Mouse (Mus musculus): ENCODE measurements around the gene AI464131. TPM values are rescaled to one million over a fixed set of nuclear protein-coding genes. Genes with fewer than 3 reads are reported as not detected.

AI464131 gene
- total and polyA plus RNA-seq, 3 experiments, result 1.2 to 2.2 TPM; not detected in 1

- no peak overlapping the region for H3K4me3 ChIP-seq (ENCODE audit: control insufficient read depth in 1 of 2, insufficient read depth in 1 of 2, low read depth in 2 of 2, low read length in 2 of 2)
- H3K27ac ChIP-seq (ENCODE audit: control insufficient read depth, low read depth, low read length), result no peak overlapping the region
Observed at GRCm38 (mm10) chr4:41469199-41469598, 33.7 kb downstream of the AI464131 start.

DNA sequence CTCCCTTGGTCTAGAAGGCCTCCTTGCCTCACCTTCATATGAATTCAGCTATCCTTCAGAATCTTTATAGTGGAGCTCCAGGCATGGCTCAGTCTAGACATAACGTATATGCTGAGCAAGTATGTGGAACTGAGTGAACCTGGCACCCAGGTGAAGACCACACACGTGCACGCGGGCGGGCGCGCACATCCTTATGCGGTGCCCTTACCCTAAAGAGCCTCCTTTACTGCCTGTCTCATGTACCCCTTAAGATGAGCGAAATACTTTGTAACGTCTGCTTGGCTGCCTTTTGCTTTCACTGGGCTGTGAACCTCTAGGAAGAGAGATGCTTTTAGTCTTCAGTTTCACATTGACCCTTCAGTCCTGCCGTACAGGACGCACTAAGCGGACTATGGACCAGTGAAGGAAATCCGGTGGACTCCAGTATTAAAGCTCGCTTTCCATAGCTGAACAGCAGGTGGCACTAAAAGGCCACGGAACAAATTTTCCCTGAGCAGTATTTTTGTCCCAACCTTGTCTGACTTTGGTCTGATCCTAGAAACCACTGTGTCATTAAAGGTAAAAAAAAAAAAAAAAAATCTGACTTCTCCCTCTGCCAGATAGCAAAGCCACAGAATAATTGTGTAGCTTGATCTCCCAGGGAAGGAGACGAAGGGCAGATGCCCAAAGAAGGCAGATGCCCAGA is 34.3 kb downstream of the AI464131 start:
- no peaks in the 10 kb centered on the region for H3K27me3 ChIP-seq (ENCODE audit: control insufficient read depth in 1 of 2, insufficient read depth in 2 of 2, low read length in 2 of 2)
- DNase-seq (ENCODE audit: low read depth, low spot score), result peak; percentile 59
- H3K9me3 ChIP-seq (replicated peaks; ENCODE audit: insufficient read depth, low read length), result no peaks in the 10 kb centered on the region
- peaks cover 0 to 3% of the 10 kb centered on the region in 2 experiments; a peak in 1 of 4 replicates for H3K4me1 ChIP-seq (ENCODE audit: control insufficient read depth in 1 of 2, insufficient read depth in 2 of 2, low read length in 2 of 2)
- TF ChIP-seq NRF1 (IDR thresholded peaks at IDR 0.05; ENCODE audit: insufficient read depth, low read depth, low read length, poor library complexity, severe bottlenecking), result no peak
- TF ChIP-seq ZKSCAN1 (IDR thresholded peaks at IDR 0.05; ENCODE audit: low read depth, low read length), result no peak
- peak; percentile 80 for TF ChIP-seq RAD21 (IDR thresholded peaks at IDR 0.05; ENCODE audit: low read depth, low read length)
- peak; percentile 59 for TF ChIP-seq ZC3H11A (IDR thresholded peaks at IDR 0.05; ENCODE audit: low read depth, low read length)
- TF ChIP-seq CTCF (IDR thresholded peaks at IDR 0.05 in 2 of 3, conservative IDR thresholded peaks at IDR 0.05 in 1 of 3; ENCODE audit: control insufficient read depth in 1 of 3, insufficient read depth in 1 of 3, low read depth in 2 of 3, low read length in 3 of 3, poor library complexity in 1 of 3, severe bottlenecking in 1 of 3), result peak; percentile 38 to 75 (median 50); a peak in 5 of 6 replicates
- TF ChIP-seq TAL1 (IDR thresholded peaks at IDR 0.05; ENCODE audit: low read length), result no peak
- 0 out of 2 replicates have a peak, but pooled peaks have one; percentile 23 for TF ChIP-seq MXI1 (IDR thresholded peaks at IDR 0.05; ENCODE audit: low read depth, low read length)
- TF ChIP-seq SIN3A (IDR thresholded peaks at IDR 0.05; ENCODE audit: low read length), result 0 out of 2 replicates have a peak, but pooled peaks have one; percentile 47
- no peak for TF ChIP-seq KAT2A (conservative IDR thresholded peaks at IDR 0.05; ENCODE audit: low read depth, low read length)
- no peak for TF ChIP-seq USF2 (IDR thresholded peaks at IDR 0.05; ENCODE audit: borderline replicate concordance in 1 of 2, insufficient read depth in 1 of 2, low read depth in 1 of 2, low read length in 2 of 2)
- TF ChIP-seq CHD1 (IDR thresholded peaks at IDR 0.05; ENCODE audit: low read depth, low read length), result no peak
- no peak for TF ChIP-seq MAZ (IDR thresholded peaks at IDR 0.05; ENCODE audit: low read depth, low read length)
- peak; percentile 87 for TF ChIP-seq ZNF384 (IDR thresholded peaks at IDR 0.05; ENCODE audit: low read depth, low read length)
- no peak for TF ChIP-seq GATA1 (IDR thresholded peaks at IDR 0.05; ENCODE audit: low read depth, low read length)
- peak; percentile 69 for TF ChIP-seq SMC3 (IDR thresholded peaks at IDR 0.05; ENCODE audit: low read depth, low read length)
- TF ChIP-seq NELFE (IDR thresholded peaks at IDR 0.05; ENCODE audit: low read depth, low read length), result no peak
- no peak overlapping the region for H3K27ac ChIP-seq (ENCODE audit: control insufficient read depth, low read depth, low read length)
- H3K4me3 ChIP-seq (ENCODE audit: control insufficient read depth in 1 of 2, insufficient read depth in 1 of 2, low read depth in 2 of 2, low read length in 2 of 2), result no peak overlapping the region
- peaks cover 5% of the 10 kb centered on the region for H3K79me2 ChIP-seq (ENCODE audit: control insufficient read depth, insufficient read depth, low read length, poor library complexity)
- no peak overlapping the region for H3K9ac ChIP-seq (ENCODE audit: control insufficient read depth, low read depth, low read length, poor library complexity, severe bottlenecking)
- peaks cover 0 to 2% of the 10 kb centered on the region in 2 experiments; a peak in 1 of 4 replicates for H3K36me3 ChIP-seq (ENCODE audit: control insufficient read depth in 1 of 2, insufficient read depth in 2 of 2, low read length in 2 of 2)

More at GRCm38 (mm10) chr4:41469199-41469598, 33.7 kb downstream of the AI464131 start:
- no peak overlapping the region for H3K9ac ChIP-seq (ENCODE audit: control insufficient read depth, low read depth, low read length, poor library complexity, severe bottlenecking)
- peak; percentile 14 for DNase-seq (ENCODE audit: low read depth, low spot score)
- no peak for TF ChIP-seq CTCF (IDR thresholded peaks at IDR 0.05 in 2 of 3, conservative IDR thresholded peaks at IDR 0.05 in 1 of 3; ENCODE audit: control insufficient read depth in 1 of 3, insufficient read depth in 1 of 3, low read depth in 2 of 3, low read length in 3 of 3, poor library complexity in 1 of 3, severe bottlenecking in 1 of 3)
- TF ChIP-seq BHLHE40 (IDR thresholded peaks at IDR 0.05; ENCODE audit: borderline replicate concordance, low read depth, low read length), result no peak
- no peak for TF ChIP-seq TAL1 (IDR thresholded peaks at IDR 0.05; ENCODE audit: low read length)
- no peak for TF ChIP-seq CHD1 (IDR thresholded peaks at IDR 0.05; ENCODE audit: low read depth, low read length)
- TF ChIP-seq POLR2AphosphoS5 (IDR thresholded peaks at IDR 0.05; ENCODE audit: borderline replicate concordance, low read depth, low read length), result no peak
- TF ChIP-seq MYC (IDR thresholded peaks at IDR 0.05; ENCODE audit: low read depth, low read length), result no peak
- H3K79me2 ChIP-seq (ENCODE audit: control insufficient read depth, insufficient read depth, low read length, poor library complexity), result peaks cover 3% of the 10 kb centered on the region; the same call in 1 of the 2 replicates
- H3K27me3 ChIP-seq (ENCODE audit: control insufficient read depth in 1 of 2, insufficient read depth in 2 of 2, low read length in 2 of 2), result no peaks in the 10 kb centered on the region
- peaks cover 0 to 3% of the 10 kb centered on the region in 2 experiments; a peak in 1 of 4 replicates for H3K4me1 ChIP-seq (ENCODE audit: control insufficient read depth in 1 of 2, insufficient read depth in 2 of 2, low read length in 2 of 2)
- no peaks in the 10 kb centered on the region for H3K9me3 ChIP-seq (replicated peaks; ENCODE audit: insufficient read depth, low read length)
- H3K36me3 ChIP-seq (ENCODE audit: control insufficient read depth in 1 of 2, insufficient read depth in 2 of 2, low read length in 2 of 2), result peaks cover 0 to 2% of the 10 kb centered on the region in 2 experiments; a peak in 1 of 4 replicates
